Mouse (Mus musculus) fat pad, adult 2 months (tissue): Measurements from ENCODE around the gene Ccng2.

ENCODE experiments used
- DNase-seq: peaks from one replicate; pipeline ENCODE4 v3.0.0-alpha.2; 2011; ENCODE audit warnings: low read depth, low spot score; ENCODE audit errors: extremely low read depth

The Ccng2 gene

DNA sequence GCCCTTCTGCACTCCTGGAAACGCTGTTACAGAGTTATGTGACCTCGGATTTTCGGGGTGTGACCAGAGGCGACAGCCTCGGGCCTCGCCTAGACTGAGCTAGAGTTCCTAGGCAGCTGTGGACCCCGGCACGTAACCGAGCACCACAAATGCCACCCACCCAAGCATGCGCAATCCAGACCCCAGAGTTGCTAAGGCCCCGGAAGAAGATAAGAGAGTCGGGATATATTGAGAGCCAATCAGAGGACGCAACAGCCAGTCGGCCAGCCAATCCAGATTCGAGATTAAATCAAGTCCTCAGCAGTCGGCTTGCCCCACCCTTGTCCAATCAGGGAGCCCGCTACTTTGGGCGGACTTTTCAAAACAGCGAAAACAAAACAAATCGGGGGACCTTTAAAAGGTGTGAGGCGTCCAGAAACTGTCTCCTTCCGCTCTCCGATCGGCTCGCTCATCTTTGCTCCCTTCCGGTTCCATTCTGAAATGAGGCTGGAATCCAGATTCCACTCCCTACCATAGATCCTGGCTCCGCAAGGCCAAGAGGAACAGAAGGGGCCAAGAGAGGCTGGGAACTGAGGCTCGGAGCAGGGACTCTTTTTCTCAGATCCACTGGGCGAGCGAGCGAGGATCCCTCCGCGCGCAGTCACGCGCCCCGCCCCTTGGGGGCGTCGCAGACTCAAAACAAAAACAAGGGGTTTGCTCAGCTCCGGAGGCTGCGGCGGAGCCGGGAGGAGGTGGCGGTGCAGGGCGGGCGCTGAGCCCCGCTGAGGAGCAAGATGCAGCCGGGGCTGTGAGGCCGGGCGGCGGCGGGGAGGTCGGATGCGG, at the start of gene Ccng2:
Gene Ccng2 (plus strand): TSS at position 375 of the 822 bp plus-strand sequence.
- peak; percentile 97 for DNase-seq

DNA sequence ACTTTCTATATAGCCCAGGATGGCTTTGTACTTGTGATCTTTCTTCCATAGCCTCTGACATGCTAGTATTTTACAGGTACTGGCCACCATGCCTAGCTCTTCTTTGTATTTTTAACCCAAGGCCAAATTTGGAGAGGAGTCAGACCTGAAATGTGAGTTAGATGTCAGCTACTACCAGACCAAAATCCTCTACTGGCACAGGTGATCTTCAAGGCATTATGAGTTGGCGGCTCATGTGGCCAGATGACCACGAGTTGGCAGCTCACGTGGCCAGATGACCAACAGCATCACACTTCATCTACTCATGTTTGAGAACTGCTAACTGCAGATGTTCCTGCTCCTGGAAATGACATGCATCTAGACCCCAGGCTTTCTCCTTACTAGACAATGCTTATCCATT, 48.7 kb upstream of the Ccng2 start:
- peak; percentile 52 for DNase-seq

DNA sequence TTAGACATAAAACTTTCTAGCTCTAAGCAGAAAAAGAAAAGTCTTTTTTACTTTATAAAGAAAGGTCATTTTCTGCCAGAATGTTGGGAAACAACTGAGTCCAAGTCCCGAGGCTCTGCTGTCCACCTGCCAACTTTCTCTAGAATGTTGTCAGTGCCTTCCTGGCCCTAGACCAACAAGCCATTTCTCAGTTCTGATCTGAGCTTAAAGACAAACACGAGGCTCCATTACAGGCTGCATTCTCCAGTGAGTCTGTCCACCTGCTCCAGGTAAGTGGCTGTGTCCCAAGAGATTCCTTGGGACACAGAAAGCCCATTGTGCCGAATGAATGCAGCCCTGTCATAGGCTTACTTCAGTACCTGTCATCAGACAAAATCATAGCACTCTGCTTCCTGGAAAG, 45.4 kb upstream of the Ccng2 start:
- DNase-seq = peak; percentile 96

DNA sequence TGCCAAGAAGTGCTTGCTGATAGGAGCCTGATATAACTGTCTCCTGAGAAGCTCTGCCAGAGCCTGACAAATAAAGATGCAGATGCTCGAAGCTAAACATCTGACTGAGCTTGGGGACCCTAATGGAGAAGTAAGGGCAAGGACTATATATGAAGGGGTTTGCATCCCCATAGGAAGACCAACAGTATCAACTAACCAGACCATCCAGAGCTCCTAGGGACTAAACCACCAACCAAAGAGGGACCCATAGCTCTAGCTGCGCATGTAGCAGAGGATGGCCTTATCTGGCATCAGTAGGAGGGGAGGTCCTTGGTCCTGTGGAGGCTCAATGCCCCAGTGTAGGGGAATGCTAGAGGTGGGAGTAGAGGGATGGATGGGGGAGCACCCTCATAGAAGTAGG, 42.5 kb upstream of the Ccng2 start:
- DNase-seq = no peak

DNA sequence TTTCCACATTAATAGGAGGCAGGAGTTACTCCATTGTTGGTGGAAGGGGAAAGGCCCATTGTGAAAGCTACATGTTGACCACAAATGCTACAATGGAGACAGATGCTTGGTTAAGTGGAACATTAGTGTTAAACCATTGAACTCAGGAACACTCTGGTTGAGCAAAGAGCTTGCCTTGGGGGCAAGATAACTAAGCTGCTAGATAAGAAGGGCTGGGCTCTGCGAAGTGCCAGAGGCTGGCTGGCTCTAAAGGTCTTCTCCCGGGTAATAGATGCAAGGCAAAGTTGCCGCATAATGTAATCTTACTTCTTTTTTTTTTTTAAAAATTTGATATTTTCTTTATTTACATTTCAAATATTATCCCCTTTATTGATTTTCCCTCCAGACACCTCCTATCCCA, 39.9 kb upstream of the Ccng2 start:
- DNase-seq = no peak

DNA sequence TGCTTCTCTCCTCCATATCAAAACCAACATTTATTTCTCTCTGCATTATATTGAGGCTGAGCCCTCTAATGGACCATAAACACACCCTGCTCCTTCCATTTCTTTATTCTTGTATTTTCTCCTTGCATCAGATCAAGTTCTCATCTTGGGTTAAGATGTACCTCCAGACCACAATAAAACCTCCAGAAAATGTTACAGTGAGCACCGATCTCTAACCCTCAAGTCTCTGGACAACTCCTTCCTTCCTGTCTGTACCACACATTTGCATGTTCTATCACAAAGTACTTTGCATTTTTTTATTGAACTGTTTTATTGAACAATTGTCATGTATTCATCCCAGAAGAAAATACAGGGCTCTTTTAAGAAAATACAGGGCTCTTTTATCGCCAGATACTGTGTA, 37.5 kb upstream of the Ccng2 start:
- DNase-seq = no peak

DNA sequence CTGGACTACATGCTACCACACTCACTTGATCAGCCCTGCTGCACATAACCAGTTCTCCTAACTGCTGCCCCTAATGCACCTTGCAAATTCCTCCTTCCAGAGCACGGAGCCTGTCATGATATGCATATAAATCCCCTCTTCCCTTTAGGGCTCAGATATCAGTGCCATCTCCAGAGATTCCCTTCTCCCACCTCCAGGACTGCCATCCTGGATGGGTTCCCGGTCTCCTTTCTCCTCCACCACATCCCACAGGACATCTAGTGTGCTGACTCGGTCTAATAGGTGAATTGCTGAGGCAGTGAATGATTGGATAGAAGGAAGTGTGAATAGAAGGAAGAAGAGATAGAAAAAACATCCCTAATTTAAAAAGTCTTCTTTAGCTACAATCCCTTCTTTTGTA, 35.3 kb upstream of the Ccng2 start:
- no peak for DNase-seq

DNA sequence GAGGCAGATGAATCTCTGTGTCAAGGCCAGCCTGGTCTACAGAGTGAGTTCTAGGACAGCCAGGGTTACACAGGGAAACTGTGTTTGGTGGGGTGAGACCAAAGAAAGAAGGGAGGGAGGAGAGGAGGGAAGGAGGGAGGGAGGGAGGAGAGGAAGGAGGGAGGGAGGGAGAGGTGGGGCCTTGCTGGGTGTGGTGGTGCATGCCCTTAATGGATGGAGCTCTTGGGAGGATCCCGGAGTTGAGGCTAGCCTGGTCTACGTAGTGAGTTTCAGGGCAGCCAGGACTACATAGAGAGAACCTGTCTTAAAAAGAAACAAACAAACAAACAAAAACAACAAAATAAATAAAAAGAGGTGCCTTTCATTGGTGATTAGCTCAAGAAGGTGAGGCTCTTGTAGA, 34.2 kb upstream of the Ccng2 start:
- no peak for DNase-seq

DNA sequence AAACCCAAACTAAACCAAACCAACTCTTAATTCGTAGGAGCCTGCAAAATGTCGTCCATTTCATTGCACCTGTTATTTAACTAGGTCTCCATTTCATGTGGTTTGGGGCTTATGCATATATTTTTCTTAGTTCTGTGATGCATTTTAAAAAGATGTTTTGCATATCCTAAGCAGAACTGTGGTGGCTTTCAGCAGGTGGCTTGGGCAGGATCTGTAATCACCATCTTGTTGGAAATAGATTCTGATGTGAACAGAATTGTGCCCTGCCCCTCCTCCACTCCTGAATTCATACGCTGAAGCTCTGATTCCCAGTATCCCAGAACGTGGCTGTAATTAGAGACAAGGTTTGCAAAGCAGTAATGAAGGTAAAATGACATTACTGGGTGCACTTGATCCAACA, 32.9 kb upstream of the Ccng2 start:
- DNase-seq = no peak

DNA sequence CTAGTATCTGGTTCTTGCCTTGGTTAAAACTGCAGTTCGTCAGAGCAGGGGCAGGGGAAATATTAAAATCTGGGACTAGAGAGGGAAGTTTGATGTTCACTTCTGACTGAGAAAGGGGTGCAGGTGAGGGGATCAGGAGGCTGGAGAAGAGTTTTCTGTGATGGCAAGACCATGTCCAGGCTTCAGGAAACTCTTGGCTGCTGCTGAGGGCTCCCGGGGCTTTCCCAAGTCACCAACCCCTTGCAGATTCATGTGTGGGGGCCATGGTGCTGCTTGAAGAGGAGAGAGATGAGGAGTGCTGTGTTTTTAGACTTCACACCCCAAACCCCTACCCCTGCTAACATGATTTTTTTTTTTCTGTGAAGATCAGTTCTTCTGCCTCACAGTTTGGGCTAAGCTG, 32.5 kb upstream of the Ccng2 start:
- DNase-seq = no peak

DNA sequence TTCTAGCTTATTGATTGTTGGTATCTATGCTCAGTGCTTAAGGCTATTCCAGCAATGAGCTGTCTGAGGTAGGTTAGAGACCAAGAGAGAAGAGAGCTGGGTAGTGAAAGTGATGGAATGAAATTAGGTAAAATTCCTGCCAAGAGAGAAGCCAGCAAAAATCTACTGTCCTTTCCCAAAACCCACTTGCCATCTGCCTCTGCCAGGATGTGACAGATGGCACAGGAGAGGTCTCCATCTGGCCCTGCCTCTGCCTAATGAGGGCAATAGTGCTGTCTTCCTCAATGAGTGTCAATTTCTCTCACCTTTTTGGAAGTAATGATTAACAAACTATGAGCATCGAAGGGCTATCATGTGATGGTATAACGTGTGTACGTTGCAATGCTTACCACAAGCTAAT, 31.2 kb upstream of the Ccng2 start:
- DNase-seq = no peak

DNA sequence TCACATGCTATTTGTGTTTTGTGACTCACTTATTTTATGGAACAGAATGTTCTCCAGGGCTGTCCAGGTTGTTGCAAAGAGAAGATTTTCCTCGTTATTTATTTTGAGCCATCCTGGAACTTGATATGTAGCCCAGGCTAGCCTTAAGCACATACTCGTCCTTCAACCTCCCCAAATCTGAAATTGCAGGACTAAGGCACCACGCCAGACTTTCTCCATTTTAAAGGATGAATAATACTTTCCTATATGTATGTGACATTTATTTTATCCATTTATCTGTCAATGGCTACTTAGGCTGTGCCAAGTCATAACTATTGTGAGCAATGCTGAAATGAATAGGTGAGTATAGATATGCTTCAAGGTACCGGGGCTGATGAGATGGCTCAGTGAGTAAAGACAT, 30.5 kb upstream of the Ccng2 start:
- no peak for DNase-seq

DNA sequence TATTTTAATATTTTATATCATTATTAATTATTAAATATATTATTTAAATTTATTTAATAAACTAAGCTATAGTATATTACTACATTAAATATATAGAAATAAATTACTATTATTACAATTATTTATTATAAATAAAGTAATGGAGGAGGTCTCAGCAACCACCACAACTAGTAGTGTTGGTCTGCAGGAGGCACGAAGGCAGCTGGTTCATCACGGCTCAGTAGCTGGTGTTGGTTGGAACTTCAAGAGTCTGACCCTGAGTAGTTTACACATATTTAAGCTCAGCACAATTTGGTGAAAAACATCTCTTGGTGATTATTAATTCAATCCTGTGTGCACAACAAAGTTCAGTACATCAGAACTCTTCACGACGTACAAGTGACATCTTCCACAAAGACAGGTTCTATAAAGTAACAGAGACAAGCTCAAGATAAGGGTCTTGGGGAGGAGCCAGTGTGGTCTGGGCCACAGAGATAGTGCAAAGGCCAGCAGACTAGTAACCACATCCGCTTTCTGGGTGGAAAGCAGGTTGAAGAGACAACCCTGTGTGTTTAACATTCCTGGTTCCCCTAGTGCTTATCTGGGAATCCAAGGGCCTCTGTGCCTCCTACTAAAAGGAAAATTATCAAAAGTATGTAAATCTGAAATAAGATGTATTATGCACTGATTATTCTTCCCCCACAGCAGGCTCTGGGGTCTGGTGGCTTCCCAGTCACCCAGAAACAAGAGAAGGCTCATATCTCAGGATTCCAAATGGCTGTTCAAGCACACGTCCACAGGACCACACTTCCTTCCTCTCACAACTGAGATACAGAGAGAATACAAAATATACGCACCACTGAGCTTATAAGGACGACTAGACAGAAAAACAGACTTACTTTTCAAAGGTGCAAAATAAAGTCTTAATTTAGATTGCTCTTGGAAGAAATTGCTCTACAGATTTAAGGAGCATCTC, 27.2 kb upstream of the Ccng2 start:
- DNase-seq = no peak

DNA sequence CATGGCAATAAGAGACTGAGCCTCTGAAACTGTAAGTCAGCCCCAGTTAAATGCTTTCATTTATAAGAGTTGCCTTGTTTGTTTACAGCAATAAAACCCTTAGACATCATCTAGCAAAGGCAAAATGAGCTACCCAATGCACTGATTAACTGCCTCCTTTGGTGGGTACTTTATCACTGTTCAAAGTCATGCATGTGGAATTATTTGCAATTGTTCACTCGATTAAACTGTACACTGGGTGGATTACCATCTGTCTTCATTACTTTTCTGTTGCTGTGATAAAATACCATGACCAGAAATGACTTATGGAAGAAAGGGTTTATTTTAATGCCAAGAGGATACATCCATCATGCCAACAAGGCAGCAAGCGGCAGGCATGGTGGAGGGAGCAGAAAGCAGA, 21.8 kb upstream of the Ccng2 start:
- DNase-seq = no peak

DNA sequence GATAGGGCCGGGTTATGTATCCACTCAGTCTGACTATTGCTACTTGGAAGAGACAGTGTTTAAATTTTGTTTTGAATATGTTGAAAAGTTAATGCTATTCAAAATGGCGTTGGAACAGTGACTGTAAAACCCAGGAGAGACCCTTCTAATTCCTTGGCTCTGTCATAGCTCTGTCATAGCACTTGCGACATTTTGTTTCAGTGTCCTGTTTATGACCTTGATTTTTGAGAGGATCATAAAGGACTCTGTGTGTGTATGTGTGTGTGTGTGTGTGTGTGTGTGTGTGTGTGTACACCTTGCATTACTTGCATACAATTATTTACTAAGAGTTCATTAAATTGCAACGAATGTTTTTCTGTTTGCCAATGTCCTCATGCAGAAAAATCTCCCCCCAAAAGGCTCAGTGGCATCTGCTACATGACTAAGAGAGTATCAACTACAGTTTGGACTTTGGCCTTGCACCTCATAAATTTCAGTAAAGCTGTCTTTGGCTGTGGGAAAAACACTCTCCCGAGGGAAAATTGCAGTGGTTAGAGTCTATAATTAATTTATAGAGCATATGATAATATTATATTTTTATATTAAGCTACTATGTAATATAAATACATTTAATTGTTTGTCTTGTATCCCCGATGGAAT, 17.0 kb upstream of the Ccng2 start:
- no peak for DNase-seq

DNA sequence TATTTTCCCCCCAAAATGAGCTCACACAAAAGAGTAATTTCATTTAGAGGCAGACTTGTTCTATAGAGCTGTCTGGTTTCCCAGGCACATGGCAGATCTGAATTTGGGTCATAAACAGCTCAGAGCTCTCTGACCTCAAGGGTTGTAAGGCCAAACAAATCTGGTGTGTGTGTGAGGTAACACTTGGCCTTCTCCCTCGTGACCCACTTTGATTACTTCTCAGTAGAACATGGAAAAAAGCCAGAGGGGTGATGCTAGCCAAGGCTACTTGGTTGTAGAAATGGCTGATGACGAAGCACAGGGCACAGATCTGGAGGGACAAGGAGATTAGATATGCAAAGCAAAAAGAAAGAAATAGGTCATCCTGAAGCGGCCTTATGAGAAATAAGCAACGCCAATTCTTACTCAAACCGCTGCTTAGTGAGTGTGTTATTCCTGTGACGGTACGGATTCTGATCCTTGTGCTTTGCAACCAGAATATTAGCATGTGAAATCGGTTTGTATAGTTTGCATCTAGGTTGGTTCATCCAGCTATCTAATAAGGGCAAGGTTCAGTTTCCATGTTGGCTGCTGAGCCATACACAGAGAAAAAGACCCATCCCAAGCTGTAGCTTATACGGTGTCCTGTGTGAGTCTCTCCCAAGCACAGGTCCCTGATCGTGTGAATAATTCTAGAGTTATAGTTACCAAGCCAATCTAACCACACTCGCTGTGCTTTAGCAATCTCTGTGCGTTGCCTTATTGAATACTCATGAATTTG, 15.9 kb upstream of the Ccng2 start:
- DNase-seq = no peak

DNA sequence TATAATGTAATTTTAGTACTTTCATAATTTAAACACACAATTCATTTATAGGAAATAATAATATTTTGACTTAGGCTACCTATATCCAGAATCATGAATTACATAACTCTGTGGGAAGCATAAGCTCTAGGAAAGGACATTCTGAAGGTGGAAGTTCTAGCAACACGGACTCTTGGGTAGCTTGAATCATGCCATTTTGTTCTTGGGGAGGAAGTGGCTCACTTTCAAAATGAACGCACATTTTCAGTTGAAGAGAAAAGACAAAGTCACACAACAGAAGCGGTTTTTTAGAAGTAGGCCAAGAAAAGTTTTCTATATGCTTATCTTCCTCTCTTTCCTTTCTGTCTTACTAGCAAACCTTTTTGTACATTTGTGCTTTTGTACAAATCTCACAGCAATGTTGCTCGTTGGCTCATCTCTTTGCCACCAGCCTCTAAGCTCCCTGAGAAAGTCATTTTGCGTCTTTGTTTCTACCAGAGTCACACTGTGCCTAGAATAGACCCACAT, 11.2 kb upstream of the Ccng2 start:
- DNase-seq = no peak

DNA sequence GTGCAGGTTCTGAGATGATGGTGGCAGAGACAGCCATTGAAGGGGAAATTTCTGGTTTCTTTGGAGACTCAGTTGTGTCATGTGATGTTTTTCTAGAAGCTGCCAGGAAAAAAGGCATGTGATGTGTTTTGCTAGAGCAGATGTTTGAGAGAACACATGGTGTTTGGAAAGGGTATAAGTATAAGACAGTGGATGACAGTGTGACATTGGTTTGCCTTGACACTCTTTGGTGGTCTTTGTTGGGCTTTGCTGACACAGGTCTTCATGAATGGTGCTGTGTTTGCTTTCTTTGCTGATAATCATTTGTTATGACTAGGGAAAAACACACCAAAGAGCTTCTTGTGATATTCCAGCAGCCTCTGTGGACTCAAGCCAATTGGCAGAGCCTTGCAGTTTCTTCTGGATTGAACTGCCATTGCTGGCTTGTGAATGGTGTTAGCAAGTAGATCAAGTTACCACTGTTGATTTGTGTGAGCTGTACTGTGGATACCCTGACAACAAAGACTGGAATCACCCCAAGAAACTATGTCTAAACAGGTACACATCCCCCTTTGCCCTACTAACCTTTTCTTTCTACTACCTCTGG, 10.1 kb upstream of the Ccng2 start:
- no peak for DNase-seq

DNA sequence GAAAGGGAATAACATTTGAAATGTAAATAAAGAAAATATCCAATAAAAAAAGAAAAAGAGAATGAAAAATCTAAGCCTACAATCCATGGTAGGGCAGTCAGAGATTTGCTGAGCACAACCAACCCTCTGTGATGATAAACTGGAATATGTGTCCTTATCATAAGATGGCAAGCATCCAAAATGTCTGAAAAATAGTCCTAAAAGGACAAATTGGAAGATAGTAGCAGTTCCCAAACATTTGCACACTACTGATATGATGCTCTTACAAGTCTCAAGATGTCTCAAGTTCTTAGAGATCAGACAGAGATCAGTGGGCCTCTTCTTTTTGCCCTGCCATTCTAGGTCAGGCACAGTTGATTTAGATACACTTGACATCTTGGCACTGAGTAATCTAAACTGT, 7.7 kb upstream of the Ccng2 start:
- DNase-seq = no peak

DNA sequence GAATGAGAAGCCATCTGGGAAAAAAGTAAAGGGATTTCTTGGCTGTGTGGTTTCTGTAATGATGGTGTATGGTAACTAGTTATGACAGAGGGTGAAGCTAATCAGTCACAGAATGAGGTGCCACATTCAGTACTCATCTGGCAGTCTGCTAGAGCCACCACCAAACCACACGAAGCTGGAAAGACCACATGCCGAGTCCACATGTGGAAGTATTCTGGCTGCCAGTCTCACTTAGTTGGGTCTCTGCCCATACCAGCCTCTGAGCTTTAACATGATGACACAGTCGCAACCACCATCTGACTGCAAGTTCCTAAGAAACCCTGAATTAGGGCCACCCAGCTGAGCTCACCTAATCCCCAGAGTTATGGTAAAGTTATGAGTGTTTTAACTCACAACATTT, 6.1 kb upstream of the Ccng2 start:
- no peak for DNase-seq
